Mouse (Mus musculus): ENCODE results near the gene 4930548H24Rik.
"Not testable (repeated sequence)": the region's sequence is repeated elsewhere in the genome, so short reads cannot be mapped to it uniquely, and the experiment has no call there.

The 4930548H24Rik gene

DNA sequence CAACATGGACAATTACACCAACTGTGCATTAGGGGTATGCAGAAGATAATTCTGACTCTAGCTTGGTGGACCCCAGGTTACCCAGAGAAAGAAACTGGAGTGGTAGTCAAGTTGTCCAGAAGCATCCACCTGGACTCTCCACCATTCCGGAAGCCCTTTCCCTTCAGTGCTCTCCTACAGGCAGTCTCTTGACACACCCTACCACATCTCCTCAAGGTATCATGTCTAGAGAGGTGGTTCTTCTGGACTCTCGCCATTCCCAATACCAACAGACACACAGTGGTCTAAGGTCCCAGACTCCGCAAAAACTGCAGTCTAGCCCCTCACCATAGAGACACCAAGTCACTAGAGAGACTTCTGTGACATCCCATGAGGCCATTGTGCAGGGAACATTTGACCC lies at the start of gene 4930548H24Rik:
Gene 4930548H24Rik, plus strand, starts transcription at position 301 of the 400 bp plus-strand sequence.
- no peak for DNase-seq

DNA sequence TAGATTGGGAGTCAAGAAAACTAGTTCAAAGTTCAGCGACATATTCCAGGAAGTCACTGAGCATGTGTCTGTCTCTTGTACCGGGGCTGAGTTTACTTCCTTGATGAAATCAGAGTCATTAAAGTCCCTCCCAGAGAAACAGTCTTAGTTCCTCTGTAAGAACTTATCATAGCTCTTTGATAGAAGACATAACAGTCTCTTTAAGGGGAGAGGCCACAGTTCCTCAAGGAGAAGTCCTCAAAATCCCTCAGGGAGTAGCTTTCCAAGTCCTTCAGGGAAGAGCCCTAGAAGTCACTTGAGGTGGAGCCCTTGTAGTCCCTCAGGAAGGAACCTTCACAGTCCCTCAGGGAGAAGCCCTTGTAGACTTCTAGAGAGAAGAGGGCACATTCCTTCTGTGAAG lies 34.2 kb upstream of the 4930548H24Rik start:
- DNase-seq = no peak

DNA sequence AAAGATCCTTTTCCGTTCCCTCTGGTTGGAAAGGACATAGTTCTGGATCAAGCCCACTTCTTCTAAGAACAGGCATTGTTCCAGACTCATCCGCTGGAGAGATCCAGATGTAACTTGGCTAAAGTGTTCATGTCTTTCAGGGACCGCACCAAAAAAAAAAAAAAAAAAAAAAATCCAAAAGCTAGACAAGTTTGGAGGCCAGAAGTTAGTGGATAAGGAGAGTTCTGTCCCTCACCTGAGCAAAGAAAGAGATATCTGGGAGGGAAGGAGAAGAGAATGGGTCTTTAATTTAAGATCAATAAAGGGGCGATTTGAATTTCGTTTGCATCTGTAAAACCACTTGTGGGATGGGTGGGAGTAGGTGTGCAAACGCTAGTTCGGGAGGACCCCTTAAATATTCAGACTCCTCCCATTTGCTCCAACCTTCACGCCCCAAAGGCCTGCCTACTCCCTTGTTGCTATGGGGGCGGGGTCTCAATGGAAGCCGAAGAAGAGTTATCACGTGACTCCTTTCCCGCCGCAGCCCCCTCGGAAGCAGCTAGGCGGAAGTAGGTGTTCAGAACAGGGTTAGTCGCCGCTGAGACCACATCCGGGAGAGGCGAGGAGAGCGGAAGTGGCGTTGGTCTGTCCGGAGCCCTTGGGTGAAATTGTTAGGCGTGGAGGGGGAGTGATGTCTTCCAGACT lies 33.5 kb upstream of the 4930548H24Rik start, which contains the start of gene Zfp512:
Gene Zfp512, plus strand, starts transcription at position 554 of the 684 bp plus-strand sequence.
- peak; percentile 97 for DNase-seq

DNA sequence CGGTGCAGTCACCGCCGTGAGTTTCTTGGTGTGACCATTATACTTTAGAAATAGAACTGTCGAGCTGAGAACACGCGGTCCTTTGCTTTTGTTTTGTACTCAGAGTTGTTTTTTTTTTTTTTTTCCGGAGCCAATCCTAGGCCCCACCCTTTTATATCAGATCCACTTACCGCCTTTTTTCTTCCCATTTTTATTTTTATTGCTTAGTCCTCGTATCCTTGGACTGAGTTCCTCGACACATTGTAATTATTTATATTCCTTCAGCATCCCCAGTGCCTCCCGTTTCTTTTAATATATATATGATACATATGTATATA lies 33.0 kb upstream of the 4930548H24Rik start:
- DNase-seq = no peak

DNA sequence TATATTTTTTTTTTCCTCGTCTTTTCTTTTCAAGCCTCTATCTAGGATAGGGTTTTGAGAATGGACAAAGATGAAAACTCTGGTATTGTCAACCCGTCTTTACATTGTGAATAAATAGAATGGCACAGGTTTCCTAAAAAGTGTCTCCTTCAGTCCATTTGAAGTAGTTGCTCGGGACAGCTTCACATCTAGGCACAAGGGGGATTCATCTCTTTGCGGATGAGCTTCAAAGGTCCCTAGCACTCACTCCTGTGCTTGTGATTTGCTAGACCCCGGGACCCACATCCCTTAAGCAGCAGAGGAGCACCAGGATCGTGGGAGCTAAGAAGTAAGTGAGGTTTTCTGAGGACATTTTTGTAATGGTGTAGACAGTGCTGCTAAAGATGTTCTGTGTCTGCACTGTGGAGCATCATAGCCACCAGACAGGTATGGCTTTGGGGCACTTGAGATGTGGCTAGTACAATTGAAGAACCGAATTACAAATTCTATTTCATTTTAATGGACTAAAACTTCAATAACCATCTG lies 32.6 kb upstream of the 4930548H24Rik start:
- DNase-seq = no peak

DNA sequence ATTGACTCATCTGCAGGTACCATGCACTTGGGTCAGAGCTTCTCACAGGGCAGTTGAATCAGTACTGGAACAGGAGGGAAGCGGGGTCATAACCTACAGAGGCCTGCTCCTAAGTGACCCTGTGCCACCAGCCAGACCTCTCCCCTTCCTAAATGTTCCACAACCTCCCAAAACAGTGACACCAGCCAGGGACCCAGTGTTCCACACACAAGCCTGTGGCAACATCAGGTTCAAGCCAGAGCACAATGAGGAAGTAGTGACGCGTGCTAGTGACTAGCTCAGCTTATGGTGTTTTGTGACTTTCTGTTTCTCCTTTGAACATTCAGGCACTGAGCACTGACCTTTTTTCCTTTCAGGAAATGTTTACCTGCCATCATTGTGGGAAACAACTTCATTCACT lies 17.7 kb upstream of the 4930548H24Rik start:
- no peak for DNase-seq

DNA sequence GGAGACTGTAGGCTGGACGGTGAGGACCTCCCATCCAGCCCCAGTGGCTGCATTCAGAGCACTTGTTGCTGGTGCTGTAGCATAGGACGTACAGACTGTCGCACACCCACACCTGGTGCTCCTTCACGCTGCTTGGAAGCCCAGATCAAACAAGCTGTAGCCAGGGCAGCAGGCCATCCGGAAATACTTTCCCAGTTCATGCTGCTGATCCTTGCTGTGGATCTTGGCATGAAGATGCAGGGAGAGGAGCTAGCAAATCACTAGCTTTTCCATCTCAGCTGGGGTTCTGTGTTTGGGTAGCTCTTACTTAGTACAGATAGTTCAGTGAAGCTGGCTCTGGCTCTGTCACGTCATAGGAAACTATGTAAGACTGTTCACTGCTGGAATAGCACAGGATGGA lies 15.8 kb upstream of the 4930548H24Rik start:
- no peak for DNase-seq

DNA sequence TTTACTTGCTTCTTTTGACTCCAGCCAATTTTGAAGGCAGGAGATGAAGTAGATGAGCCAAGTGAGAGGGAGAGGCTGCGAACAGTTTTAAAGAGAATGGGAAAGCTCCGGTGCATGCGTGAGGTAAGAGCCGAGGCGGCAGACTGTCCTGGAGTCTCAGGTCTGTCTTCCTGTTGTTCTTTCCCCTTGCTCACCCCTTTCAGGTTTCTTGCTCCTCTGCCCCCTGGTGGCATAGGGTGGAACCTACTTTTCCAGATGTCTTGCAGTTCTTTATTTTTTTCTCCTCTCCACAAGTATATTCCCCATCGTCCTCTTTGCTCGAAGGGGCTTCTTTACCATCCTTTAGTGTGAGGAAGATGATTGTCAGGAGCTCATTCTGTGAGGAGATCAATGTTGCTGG lies 15.2 kb upstream of the 4930548H24Rik start:
- DNase-seq = no peak

DNA sequence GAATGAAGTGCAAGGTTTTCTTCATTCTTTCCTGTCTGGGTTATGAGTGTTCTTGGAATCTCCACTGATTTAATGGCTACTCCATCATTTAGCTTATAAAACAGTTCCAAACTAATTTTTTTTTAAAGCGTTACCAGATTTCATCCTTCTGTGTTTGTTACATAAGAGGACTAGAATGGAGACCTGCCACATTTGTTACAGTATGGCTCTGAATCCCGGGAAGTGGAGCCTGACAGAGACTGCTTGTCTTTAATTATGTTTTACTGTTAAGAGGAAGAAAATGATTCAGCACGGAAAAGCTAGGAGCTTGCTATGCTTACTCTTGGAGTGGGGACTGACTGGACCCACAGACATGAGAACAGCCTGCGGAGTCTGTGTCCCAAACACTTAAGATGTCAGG lies 5.0 kb upstream of the 4930548H24Rik start:
- no peak for DNase-seq

DNA sequence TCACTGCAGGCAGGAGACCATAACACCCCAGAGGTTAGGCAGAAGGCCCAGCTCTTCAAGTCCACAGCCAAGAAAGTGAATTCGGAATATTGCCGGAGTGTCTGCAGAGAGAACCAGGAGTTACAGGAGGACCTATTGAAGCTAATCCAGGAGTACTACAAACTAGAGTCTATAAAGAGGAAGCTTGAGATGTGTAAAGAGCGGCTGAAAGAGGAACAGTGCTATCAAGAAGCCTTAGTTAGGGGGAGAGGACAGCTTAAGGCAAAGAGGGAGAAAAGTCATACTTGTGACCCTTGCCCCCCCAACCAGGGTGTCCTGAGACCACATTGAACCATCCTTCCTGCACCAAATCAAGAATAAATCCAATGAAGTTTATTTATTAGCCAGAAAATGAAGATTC lies 2.3 kb downstream of the 4930548H24Rik start:
- no peak for DNase-seq

DNA sequence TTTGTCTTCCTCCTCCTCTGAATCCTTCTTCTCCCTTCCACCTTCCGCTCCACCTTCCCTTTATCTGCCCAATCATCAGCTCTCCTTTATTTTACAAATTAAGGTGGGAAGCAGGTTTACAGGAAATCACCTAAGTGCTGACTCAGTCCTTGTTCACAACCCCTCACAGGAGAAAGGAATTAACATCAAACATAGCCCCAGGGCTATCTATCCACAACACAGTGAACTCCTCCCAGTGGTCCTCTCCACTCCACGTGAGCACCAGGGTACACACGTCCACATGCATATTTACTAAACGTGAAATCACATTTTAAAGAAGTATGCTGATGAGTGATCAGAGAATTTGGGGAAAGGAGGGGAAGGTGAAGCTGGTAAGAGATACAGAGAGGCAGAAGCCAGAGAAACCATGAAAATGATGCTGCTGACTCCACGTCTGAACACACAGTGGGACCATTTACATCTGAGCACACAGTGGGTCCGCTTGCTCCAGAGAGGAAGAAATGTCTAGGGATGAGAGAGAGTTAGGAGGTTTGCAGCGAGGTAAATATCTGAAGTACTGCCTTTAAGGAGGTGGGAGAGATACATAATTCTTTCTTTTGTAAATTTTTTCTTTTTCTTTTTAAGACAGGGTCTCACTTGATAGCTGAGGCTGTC lies 3.7 kb downstream of the 4930548H24Rik start:
- no peak for DNase-seq

DNA sequence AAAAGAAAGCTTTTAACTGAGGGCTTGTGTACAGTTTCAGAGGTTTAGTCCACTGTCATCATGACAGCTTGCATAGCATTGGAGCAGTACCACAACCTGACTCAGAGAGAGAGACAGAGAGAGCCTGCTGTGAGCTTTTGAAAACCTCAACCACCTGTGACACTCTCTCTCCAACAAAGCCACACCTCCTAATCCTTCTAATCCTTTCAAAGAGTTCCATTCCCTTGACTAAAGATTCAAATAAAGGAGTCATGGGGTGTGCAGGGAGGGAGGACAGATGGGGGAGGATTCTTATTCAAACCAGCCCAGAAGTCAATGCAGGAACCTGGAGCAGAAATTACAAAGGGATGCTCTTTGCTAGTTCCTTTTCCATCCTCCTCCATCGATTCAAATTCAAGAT lies 6.5 kb downstream of the 4930548H24Rik start:
- no peak for DNase-seq

DNA sequence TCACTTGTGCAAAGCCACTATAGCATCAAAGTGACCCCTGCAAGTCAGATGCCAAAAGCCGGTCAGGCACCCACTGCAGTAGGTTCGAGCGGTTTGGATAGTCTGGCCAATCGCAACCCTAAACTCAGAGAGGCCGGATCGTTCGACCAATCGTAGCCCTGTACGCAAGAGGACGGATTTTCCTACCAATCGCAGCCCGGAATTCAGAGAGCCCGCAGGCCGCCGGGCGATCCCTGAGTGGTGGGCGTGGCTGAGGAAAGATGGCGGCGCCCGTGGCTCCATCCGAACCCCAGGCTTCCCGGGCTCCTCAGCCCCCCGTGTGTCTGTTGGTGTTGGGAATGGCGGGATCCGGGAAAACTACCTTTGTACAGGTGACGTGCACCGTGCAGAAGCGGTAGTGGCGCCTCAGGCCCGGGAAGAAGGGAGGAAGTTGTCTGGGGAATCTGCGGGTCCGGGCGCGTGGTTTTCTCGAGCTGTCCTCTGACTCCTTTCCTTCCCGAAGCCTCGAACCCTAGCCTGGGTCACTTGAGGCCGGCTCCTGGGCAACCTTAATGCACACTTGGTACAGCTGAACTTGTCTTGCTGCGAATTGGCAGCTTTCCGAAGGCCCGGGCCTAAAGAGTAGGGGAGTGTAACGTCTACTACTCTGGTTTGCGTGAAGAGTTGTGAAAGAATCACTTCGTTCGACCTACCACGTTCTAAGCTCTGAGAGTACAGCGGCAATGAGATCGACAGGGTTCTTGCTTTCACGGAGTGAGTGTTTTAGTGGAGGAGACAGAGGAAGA lies 9.2 kb downstream of the 4930548H24Rik start, which contains the start of gene Gpn1:
Gene Gpn1, plus strand, starts transcription at position 229 of the 785 bp plus-strand sequence.
- DNase-seq = peak; percentile 92

DNA sequence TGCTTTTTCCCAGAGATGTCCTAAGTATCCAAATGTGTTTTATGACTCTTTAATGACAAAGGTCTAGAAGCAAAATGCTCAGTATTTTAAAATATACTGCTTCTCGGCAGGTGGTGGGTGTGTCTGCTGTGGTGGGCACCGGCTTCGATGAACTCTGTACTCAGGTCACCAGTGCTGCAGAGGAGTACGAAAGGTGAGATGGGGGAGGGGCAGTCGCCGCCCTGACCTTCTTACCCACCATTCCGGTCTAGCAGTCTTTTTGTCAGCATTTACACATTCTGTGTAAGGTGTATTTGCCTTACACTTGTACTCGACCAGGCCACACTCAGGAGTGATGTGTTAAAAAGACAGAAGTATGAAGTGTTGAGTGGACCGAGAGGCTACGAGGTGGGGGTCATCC lies 19.3 kb downstream of the 4930548H24Rik start:
- DNase-seq = no peak

DNA sequence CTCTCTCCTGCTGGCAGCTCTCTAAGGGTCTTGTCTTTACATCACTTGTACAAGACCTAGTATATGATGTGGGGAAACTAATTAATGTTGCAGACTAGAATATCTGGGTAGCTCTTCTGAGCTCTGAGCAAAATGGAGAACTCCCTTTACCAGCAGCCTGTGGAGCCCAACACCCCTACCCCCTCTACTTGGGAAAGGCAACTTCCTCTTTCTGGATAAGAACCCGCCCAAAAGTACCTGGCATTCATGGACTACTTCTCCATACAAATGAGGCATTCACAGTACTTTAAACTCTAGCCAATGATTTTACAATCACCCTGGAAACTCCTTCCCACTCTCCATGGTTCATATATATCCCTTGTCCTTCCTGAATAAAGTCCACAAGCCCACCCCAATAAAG lies 26.9 kb downstream of the 4930548H24Rik start:
- DNase-seq = no peak

DNA sequence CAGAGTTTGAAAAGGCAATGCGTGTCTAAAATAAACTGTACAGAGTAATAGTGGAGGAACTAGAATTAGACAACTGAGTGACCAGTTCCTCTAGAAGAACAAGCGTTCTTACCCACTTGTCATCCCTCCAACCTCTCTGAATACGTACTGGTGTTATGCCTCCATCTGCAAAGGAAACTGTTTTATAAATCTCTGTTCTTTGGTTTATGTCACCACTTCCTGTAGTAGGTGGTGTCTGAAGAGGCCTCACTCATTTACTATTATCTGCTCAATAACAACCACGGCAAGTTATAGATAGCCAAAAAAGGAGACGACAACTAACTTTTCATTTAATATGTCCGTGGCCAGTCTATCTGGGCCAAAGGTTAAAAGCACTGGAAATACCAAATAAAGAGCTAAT lies 35.0 kb downstream of the 4930548H24Rik start:
- DNase-seq = no peak

DNA sequence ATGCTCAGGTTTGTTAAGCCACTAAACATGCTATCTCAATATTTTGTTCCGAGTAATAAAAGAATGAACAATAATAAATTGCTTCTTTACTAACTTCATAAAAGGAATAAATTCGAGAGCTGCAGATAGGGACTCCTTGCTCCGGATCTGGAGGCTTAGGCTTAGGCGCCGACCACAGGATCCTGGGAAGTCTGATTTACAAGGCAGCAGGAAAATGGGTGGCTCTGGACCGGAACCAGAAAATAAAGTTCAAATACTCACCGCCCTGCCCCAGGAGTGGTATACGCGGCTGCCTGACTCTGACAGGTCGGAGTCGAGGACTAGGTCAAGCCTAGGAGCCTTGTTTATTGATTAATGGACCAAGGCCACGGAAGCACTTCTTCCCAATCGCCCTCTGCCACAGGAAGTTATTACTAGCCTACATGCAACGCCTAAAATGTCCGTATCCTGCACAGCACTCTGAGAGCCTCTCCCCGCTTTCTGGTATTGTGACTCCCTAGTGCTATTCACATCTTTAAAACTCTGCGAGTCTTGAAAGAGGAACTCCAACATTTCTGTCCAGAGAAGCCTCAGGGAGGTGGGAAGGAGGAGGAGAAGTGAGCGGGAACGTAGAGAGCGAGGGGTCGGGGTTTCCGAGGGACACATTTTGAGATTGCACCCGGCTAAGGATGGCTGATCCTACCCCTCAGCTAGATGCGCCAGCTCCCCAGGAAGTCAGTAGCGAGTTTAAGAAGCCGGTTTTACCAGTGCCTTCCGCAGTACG lies 41.0 kb downstream of the 4930548H24Rik start, which contains the start of gene Slc4a1ap:
Gene Slc4a1ap, plus strand, starts transcription at position 642 of the 763 bp plus-strand sequence.
- DNase-seq = peak; percentile 81

DNA sequence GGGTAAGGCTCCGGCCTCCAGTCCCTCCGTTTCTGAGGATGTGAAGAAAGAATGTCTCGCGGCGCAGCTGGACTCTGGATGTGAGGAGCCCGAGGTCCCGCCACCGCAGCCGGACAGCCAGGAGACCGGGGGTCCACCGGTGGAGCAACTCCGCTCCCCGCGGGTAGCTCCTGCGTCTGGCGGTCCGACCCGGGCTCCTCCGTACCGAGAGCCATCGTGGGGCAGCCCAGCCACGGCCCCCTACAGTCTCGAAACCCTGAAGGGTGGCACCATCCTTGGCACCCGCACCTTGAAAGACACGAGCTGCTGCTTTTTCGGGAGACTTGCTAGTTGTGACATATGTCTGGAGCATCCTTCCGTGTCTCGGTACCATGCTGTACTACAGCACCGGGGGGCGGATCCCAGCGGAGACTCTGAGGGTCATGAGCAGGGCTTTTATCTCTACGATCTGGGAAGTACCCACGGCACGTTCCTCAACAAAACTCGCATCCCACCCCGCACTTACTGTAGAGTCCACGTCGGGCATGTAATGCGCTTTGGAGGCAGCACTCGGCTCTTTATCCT lies 41.7 kb downstream of the 4930548H24Rik start:
- peak; percentile 17 for DNase-seq

DNA sequence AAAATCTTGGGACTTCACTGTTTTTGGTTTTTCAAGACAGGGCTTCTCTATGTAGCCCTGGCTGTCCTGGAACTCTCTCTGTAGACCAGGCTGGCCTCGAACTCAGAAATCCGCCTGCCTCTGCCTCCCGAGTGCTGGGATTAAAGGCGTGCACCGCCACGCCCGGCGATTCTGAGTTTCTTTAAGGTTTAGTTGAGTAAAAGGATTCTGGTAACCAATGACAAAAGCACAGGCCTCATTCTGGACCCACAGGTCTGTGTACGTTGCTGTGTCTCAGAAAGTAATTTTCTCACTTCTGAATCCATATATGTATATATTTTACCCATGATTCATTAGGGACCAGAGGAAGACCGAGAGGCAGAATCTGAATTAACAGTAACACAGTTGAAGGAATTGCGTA lies 42.2 kb downstream of the 4930548H24Rik start, which contains the start of gene Supt7l:
Gene Supt7l, minus strand, starts transcription at position 101 of the 400 bp plus-strand sequence.
- not testable (repeated sequence) for DNase-seq

DNA sequence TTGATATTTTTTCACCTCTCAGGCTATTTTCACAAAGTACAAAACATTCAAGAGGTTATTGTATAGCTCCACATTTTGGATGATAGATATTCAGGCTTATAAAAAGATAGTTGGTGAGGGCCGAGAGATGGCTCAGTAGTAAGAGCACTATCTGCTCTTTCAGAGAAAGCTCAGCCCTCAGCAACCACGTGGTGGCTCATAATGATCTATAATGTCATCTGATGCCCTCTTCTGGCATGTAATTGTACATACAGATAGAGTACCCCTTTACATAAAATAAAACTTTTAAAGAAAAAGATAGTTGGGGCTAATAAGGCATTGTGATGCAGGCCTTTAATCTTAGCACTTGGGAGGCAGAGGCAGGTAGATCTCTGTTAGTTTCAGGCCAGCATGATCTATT lies 43.0 kb downstream of the 4930548H24Rik start:
- DNase-seq = no peak

DNA sequence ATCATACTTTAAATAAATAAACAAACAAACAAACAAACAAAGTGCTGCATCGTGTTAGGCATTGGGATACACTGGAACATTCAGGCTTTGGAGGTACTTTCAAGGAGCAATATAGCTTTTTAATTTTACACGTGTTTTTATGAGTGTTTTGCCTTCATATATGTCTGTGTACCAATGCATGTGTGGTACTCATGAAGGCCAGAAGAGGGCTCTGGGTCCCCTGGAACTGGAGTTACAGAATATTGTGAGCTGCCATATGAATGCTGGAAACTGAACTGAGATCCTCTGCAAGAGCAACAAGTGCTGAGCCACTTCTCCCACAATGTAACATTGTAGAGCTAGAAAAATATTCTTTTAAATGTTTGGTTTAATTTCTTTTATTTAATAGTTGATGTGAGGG lies 49.7 kb downstream of the 4930548H24Rik start:
- no peak for DNase-seq
